Mouse (Mus musculus): ENCODE data around the gene Trim7.

Gene Trim7

GRCm38 (mm10) chr11:48823536-48823972, 2.4 kb upstream of the Trim7 start:
- peak; percentile 95 for DNase-seq (ENCODE audit: low read depth, low spot score)

GRCm38 (mm10) chr11:48824311-48824830, 1.6 kb upstream of the Trim7 start:
- DNase-seq (ENCODE audit: low read depth, low spot score) = no peak

- peak; percentile 97 for DNase-seq (ENCODE audit: low read depth, low spot score)
Observed at GRCm38 (mm10) chr11:48826752-48827096, 784 bp downstream of the Trim7 start.

GRCm38 (mm10) chr11:48827926-48828325, 2.0 kb downstream of the Trim7 start:
- DNase-seq (ENCODE audit: low read depth, low spot score) = peak; percentile 78

GRCm38 (mm10) chr11:48830279-48830678, 4.3 kb downstream of the Trim7 start:
- DNase-seq (ENCODE audit: low read depth, low spot score) = no peak

- DNase-seq (ENCODE audit: low read depth, low spot score) = no peak
Observed at GRCm38 (mm10) chr11:48831273-48831672, 5.3 kb downstream of the Trim7 start.

GRCm38 (mm10) chr11:48833078-48833730, 7.3 kb downstream of the Trim7 start:
- DNase-seq (ENCODE audit: low read depth, low spot score) = no peak

- peak; percentile 90 for DNase-seq (ENCODE audit: low read depth, low spot score)
Observed at GRCm38 (mm10) chr11:48833731-48834639, 8.0 kb downstream of the Trim7 start.

GRCm38 (mm10) chr11:48835923-48836322, 10.0 kb downstream of the Trim7 start:
- DNase-seq (ENCODE audit: low read depth, low spot score) = peak; percentile 74

- DNase-seq (ENCODE audit: low read depth, low spot score) = no peak
Observed at GRCm38 (mm10) chr11:48836990-48837309, 11.0 kb downstream of the Trim7 start.

- DNase-seq (ENCODE audit: low read depth, low spot score) = no peak
Observed at GRCm38 (mm10) chr11:48837310-48838180, 11.6 kb downstream of the Trim7 start.

GRCm38 (mm10) chr11:48838181-48838797, 12.3 kb downstream of the Trim7 start:
- DNase-seq (ENCODE audit: low read depth, low spot score) = peak; percentile 83

GRCm38 (mm10) chr11:48838879-48839680, 13.1 kb downstream of the Trim7 start:
- DNase-seq (ENCODE audit: low read depth, low spot score) = no peak

- no peak for DNase-seq (ENCODE audit: low read depth, low spot score)
Observed at GRCm38 (mm10) chr11:48840805-48841204, 14.9 kb downstream of the Trim7 start.

GRCm38 (mm10) chr11:48841213-48841612, 15.3 kb downstream of the Trim7 start:
- DNase-seq (ENCODE audit: low read depth, low spot score) = no peak

- DNase-seq (ENCODE audit: low read depth, low spot score) = no peak
Observed at GRCm38 (mm10) chr11:48842378-48842792, 16.4 kb downstream of the Trim7 start.

- DNase-seq (ENCODE audit: low read depth, low spot score) = no peak
Observed at GRCm38 (mm10) chr11:48843202-48843601, 17.3 kb downstream of the Trim7 start.

GRCm38 (mm10) chr11:48844309-48844708, 18.4 kb downstream of the Trim7 start:
- DNase-seq (ENCODE audit: low read depth, low spot score) = no peak

GRCm38 (mm10) chr11:48845244-48845815, 19.4 kb downstream of the Trim7 start:
- DNase-seq (ENCODE audit: low read depth, low spot score) = no peak

GRCm38 (mm10) chr11:48846362-48846761, 20.4 kb downstream of the Trim7 start:
- DNase-seq (ENCODE audit: low read depth, low spot score) = peak; percentile 61
